Mouse (Mus musculus) ES-E14 (cell line): ENCODE results near the gene Zfp367. TPM values are rescaled to one million over a fixed set of nuclear protein-coding genes. Genes with fewer than 3 reads are reported as not detected.

ENCODE experiments used
- DNase-seq: peaks from one replicate; pipeline ENCODE4 v3.0.0-alpha.2; 2013; ENCODE audit warnings: low read depth, low spot score
- H3K27ac ChIP-seq: 2 replicates; pipeline ENCODE4 v1.5.1; 2012; ENCODE audit warnings: low read depth, mild to moderate bottlenecking, low read length, moderate library complexity, mixed read lengths; ENCODE audit not compliant: poor library complexity, insufficient read depth, severe bottlenecking
- H3K36me3 ChIP-seq: 2 replicates; pipeline ENCODE4 v1.6.1; 2012; ENCODE audit warnings: mild to moderate bottlenecking, low read length, moderate library complexity, mixed read lengths; ENCODE audit not compliant: control insufficient read depth, poor library complexity, insufficient read depth, severe bottlenecking
- H3K4me1 ChIP-seq, 2 experiments: fragments of 150-350 bp in 1 of 2; sonication (generic) in 1 of 2; 2 replicates each; pipeline ENCODE4 v1.6.1; 2012; ENCODE audit warnings: low read length in 2 of 2, mild to moderate bottlenecking in 1 of 2, mixed read lengths in 1 of 2; ENCODE audit not compliant: control insufficient read depth in 2 of 2, insufficient read depth in 2 of 2, poor library complexity in 1 of 2
- H3K4me3 ChIP-seq, 2 experiments: fragments of 150-350 bp in 1 of 2; sonication (generic) in 1 of 2; 2 replicates each; pipeline ENCODE4 v1.5.1; 2012; ENCODE audit warnings: low read length in 2 of 2, low read depth in 1 of 2, mild to moderate bottlenecking in 1 of 2, mixed read lengths in 1 of 2; ENCODE audit not compliant: insufficient read depth in 1 of 2, poor library complexity in 1 of 2, severe bottlenecking in 1 of 2
- H3K9ac ChIP-seq: 2 replicates; pipeline ENCODE4 v1.6.1; 2012; ENCODE audit warnings: low read depth, mild to moderate bottlenecking, low read length, mixed read lengths; ENCODE audit not compliant: poor library complexity, insufficient read depth, severe bottlenecking
- H3K9me3 ChIP-seq: fragments of 150-350 bp; sonication (generic); 2 replicates; pipeline ENCODE4 v1.6.1; 2012; ENCODE audit warnings: low read depth, mild to moderate bottlenecking, low read length; ENCODE audit not compliant: control insufficient read depth, insufficient read depth
- CHD2 ChIP-seq: IDR thresholded peaks from 2 replicates; pipeline ENCODE4 v1.6.1; 2014; ENCODE audit warnings: mild to moderate bottlenecking, low read depth, low read length, inconsistent platforms
- HCFC1 ChIP-seq: IDR thresholded peaks from 2 replicates; pipeline ENCODE4 v1.6.1; 2012; ENCODE audit warnings: low read length, inconsistent platforms, borderline replicate concordance; ENCODE audit not compliant: insufficient read depth
- MAFK ChIP-seq: IDR thresholded peaks from 2 replicates; pipeline ENCODE4 v1.6.1; 2014; ENCODE audit warnings: mild to moderate bottlenecking, low read depth, low read length, inconsistent platforms; ENCODE audit not compliant: insufficient read depth
- ZC3H11A ChIP-seq: IDR thresholded peaks from 2 replicates; pipeline ENCODE4 v1.6.1; 2012; ENCODE audit warnings: low read depth, mild to moderate bottlenecking, inconsistent platforms, low read length, borderline replicate concordance
- ZNF384 ChIP-seq: IDR thresholded peaks from 2 replicates; pipeline ENCODE4 v1.6.1; 2012; ENCODE audit warnings: low read depth, low read length, inconsistent platforms
- in situ Hi-C, 2 experiments: fragments of 600-800 bp; cut with MboI; formaldehyde crosslinking; loops; one replicate each; pipeline ENCODE4 v1.15.1; 2025; ENCODE audit warnings: low sequenced_read_pairs in 2 of 2, inconsistent platforms in 1 of 2; ENCODE audit not compliant: unreplicated experiment in 2 of 2
- total RNA-seq: library from RNA; depleted of rRNA; stranded (reverse); fragments of 300-350 nt; gene quantifications from 2 replicates; pipeline ENCODE4 v1.2.3, GENCODE M21; 2012

The Zfp367 gene
- total RNA-seq, 1 experiment, result 18.0 TPM

- peaks cover 0 to 8% of the 10 kb centered on the region in 2 experiments; a peak in 2 of 4 replicates for H3K4me1 ChIP-seq
- H3K9ac ChIP-seq, result no peak overlapping the region
- H3K9me3 ChIP-seq, result no peaks in the 10 kb centered on the region
- in situ Hi-C loops, result loop anchor here (10.0 kb wide), 1 partner anchor 131 kb away; the partner anchor contains the start of gene Aaed1 (in 2 of the 2)
- DNase-seq, result no peak
- no peak overlapping the region for H3K4me3 ChIP-seq
- no peak overlapping the region for H3K27ac ChIP-seq
- H3K36me3 ChIP-seq, result no peaks in the 10 kb centered on the region
- no peak for TF ChIP-seq HCFC1
- TF ChIP-seq ZC3H11A, result no peak
- TF ChIP-seq ZNF384, result no peak
- no peak for TF ChIP-seq CHD2
- TF ChIP-seq MAFK, result no peak
Observed at GRCm38 (mm10) chr13:64183583-64183982, 30.6 kb upstream of the Zfp367 start.

- H3K27ac ChIP-seq, result no peak overlapping the region
- no peak overlapping the region for H3K4me3 ChIP-seq
- H3K9ac ChIP-seq, result no peak overlapping the region
- peaks cover 0 to 8% of the 10 kb centered on the region in 2 experiments; a peak in 2 of 4 replicates for H3K4me1 ChIP-seq
- DNase-seq, result no peak
- H3K9me3 ChIP-seq, result no peaks in the 10 kb centered on the region
- TF ChIP-seq HCFC1 (no peak), MAFK (no peak), CHD2 (no peak), ZC3H11A (no peak), ZNF384 (no peak)
- H3K36me3 ChIP-seq, result no peaks in the 10 kb centered on the region
- in situ Hi-C loops, result loop anchor here (10.0 kb wide), 1 partner anchor 133 kb away; the partner anchor contains the start of gene Aaed1 (in 2 of the 2)
Observed at GRCm38 (mm10) chr13:64182091-64182490, 29.1 kb upstream of the Zfp367 start.

GRCm38 (mm10) chr13:64180888-64181287, 27.9 kb upstream of the Zfp367 start:
- TF ChIP-seq ZC3H11A (peak; percentile 19; the same call in 1 of the 2 replicates), HCFC1 (no peak), MAFK (no peak), ZNF384 (no peak), CHD2 (no peak)
- no peaks in the 10 kb centered on the region for H3K9me3 ChIP-seq
- no peak overlapping the region for H3K27ac ChIP-seq
- H3K4me1 ChIP-seq, result peaks cover 0 to 7% of the 10 kb centered on the region in 2 experiments; a peak in 2 of 4 replicates
- no peak overlapping the region for H3K4me3 ChIP-seq
- no peaks in the 10 kb centered on the region for H3K36me3 ChIP-seq
- DNase-seq, result peak; percentile 76
- H3K9ac ChIP-seq, result no peak overlapping the region
- in situ Hi-C loops, result loop anchor here (10.0 kb wide), 1 partner anchor 134 kb away; the partner anchor contains the start of gene Aaed1 (in 2 of the 2)

- Histone ChIP-seq H3K4me3 (no peak overlapping the region), H3K4me1 (peaks cover 0 to 4% of the 10 kb centered on the region in 2 experiments; a peak in 2 of 4 replicates), H3K36me3 (no peaks in the 10 kb centered on the region), H3K9ac (no peak overlapping the region), H3K9me3 (no peaks in the 10 kb centered on the region), H3K27ac (no peak overlapping the region)
- DNase-seq, result peak; percentile 58
- TF ChIP-seq ZNF384, result no peak
- no peak for TF ChIP-seq MAFK
- no peak for TF ChIP-seq HCFC1
- TF ChIP-seq ZC3H11A, result 0 out of 2 replicates have a peak, but pooled peaks have one; percentile 20
- TF ChIP-seq CHD2, result no peak
- in situ Hi-C loops, result loop anchor here (10.0 kb wide), 1 partner anchor 135 kb away; the partner anchor contains the start of gene Aaed1 (in 2 of the 2)
Observed at GRCm38 (mm10) chr13:64180300-64180699, 27.3 kb upstream of the Zfp367 start.
